Mouse (Mus musculus) C2C12 (cell line): ENCODE data around the gene Tgfb1.

ENCODE experiments used
- CEBPB ChIP-seq: IDR thresholded peaks from one replicate; pipeline ENCODE4 v1.6.1; 2011; ENCODE audit warnings: low read depth, mild to moderate bottlenecking, control low read depth, moderate library complexity
- CTCF ChIP-seq: IDR thresholded peaks from one replicate; pipeline ENCODE4 v1.5.1; 2011; ENCODE audit not compliant: control insufficient read depth, insufficient read depth, insufficient read length

DNA sequence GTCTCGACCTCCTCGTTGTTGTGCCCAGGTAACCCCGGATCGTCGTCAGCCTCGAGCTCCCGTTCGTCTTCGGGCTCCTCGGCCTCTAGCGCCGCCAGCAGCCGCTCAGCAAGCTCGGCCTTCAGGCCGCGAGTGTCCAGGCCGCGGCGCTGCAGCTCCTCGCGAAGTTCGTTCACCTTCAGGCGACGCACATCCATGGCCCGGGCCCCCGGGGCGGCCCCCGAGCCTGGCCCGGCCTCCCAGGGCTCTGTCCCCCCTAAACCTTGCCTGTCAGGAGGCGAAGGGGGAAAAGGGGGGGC is 67.6 kb downstream of the Tgfb1 start:
- peak; percentile 14 for TF ChIP-seq CTCF
- TF ChIP-seq CEBPB = no peak
